Mouse (Mus musculus) stomach, embryonic 16.5 days (tissue): Measurements from ENCODE around the gene 0610010K14Rik. TPM values are rescaled to one million over a fixed set of nuclear protein-coding genes. Genes with fewer than 3 reads are reported as not detected.

Source experiments
- ATAC-seq: fragments of 200-750 bp; cut with Nextera tagmentation; 2 replicates; pipeline ENCODE4 v1.8.0; 2017; ENCODE audit warnings: moderate number of reproducible peaks, moderate TSS enrichment; ENCODE audit not compliant: insufficient read depth, low FRiP score
- H3K27ac ChIP-seq: fragments of 300-500 bp; sonication (generic); 2 replicates; pipeline ENCODE4 v1.5.1; 2014; ENCODE audit warnings: low read length
- H3K27me3 ChIP-seq: fragments of 300-500 bp; sonication (generic); 2 replicates; pipeline ENCODE4 v1.6.1; 2014; ENCODE audit warnings: low read length, control low read depth, mixed read lengths; ENCODE audit not compliant: control insufficient read depth, insufficient read depth
- H3K36me3 ChIP-seq: fragments of 300-500 bp; sonication (generic); 2 replicates; pipeline ENCODE4 v1.6.1; 2014; ENCODE audit warnings: low read length; ENCODE audit not compliant: control insufficient read depth, insufficient read depth
- H3K4me1 ChIP-seq: fragments of 300-500 bp; sonication (generic); 2 replicates; pipeline ENCODE4 v1.6.1; 2014; ENCODE audit warnings: low read length, control low read depth, mixed read lengths; ENCODE audit not compliant: control insufficient read depth, insufficient read depth
- H3K4me2 ChIP-seq: fragments of 300-500 bp; sonication (generic); 2 replicates; pipeline ENCODE4 v1.6.1; 2014; ENCODE audit warnings: low read depth, low read length, mixed read lengths
- H3K4me3 ChIP-seq: fragments of 300-500 bp; sonication (generic); replicated peaks from 2 replicates; pipeline ENCODE4 v1.5.1; 2014; ENCODE audit warnings: mild to moderate bottlenecking, low read length
- H3K9ac ChIP-seq: fragments of 300-500 bp; sonication (generic); 2 replicates; pipeline ENCODE4 v1.6.1; 2014; ENCODE audit warnings: low read length
- H3K9me3 ChIP-seq: fragments of 300-500 bp; sonication (generic); replicated peaks from 2 replicates; pipeline ENCODE4 v1.6.1; 2016; ENCODE audit warnings: low read length, control low read depth; ENCODE audit not compliant: control insufficient read depth
- WGBS: fragments of 180-500 bp; shearing (Covaris S2); extraction: QIAGEN DNeasy Blood & Tissue Kit; methylation state at CpG from one replicate; pipeline ENCODE4 v1.1.7; 2014; 5-methylcytosine and 5-hydroxymethylcytosine counted together
- polyA plus RNA-seq: library from polyadenylated mRNA; unstranded; fragments of >200 nt; fragmentation: Nextera tagmentation; extraction: Ambion mirVana; gene quantifications from 2 replicates; pipeline ENCODE4 v1.2.1, GENCODE M21; 2015

0610010K14Rik gene
- polyA plus RNA-seq, 1 experiment from 2014 or later = 132 TPM

GRCm38 (mm10) chr11:70214191-70214855 lies 23.4 kb downstream of the 0610010K14Rik start:
- peak overlapping the region; percentile 40 for H3K4me3 ChIP-seq
- H3K9me3 ChIP-seq = no peaks in the 10 kb centered on the region
- H3K9ac ChIP-seq = peak overlapping the region; percentile 66
- H3K27me3 ChIP-seq = peaks cover 37% of the 10 kb centered on the region
- no peak overlapping the region for H3K27ac ChIP-seq
- peak overlapping the region; percentile 54 for H3K4me2 ChIP-seq
- 0 out of 2 replicates have a peak, but pooled peaks have one; percentile 26 for ATAC-seq
- H3K4me1 ChIP-seq = peaks cover 3% of the 10 kb centered on the region; the same call in 1 of the 2 replicates
- no peaks in the 10 kb centered on the region for H3K36me3 ChIP-seq
- 2% methylated on average over 46 of the region's 46 CpGs for WGBS

- 7% methylated on average over 26 of the region's 26 CpGs for WGBS
- peak overlapping the region; percentile 54 for H3K4me2 ChIP-seq
- peaks cover 3% of the 10 kb centered on the region; the same call in 1 of the 2 replicates for H3K4me1 ChIP-seq
- no peak overlapping the region for H3K27ac ChIP-seq
- peak overlapping the region; percentile 40 for H3K4me3 ChIP-seq
- H3K36me3 ChIP-seq = no peaks in the 10 kb centered on the region
- no peaks in the 10 kb centered on the region for H3K9me3 ChIP-seq
- H3K27me3 ChIP-seq = peaks cover 37% of the 10 kb centered on the region
- peak; percentile 11; the same call in 1 of the 2 replicates for ATAC-seq
- H3K9ac ChIP-seq = peak overlapping the region; percentile 66
These were observed 24.0 kb downstream of the 0610010K14Rik start for GRCm38 (mm10) chr11:70213736-70214135.

- no peak for ATAC-seq
- Histone ChIP-seq H3K4me3 (no peak overlapping the region), H3K9me3 (no peaks in the 10 kb centered on the region), H3K36me3 (no peaks in the 10 kb centered on the region), H3K27ac (no peak overlapping the region), H3K4me1 (peaks cover 3% of the 10 kb centered on the region; the same call in 1 of the 2 replicates), H3K4me2 (0 out of 2 replicates have a peak overlapping the region, but pooled peaks have one; percentile 54), H3K27me3 (peaks cover 37% of the 10 kb centered on the region), H3K9ac (peak overlapping the region; percentile 49; the same call in 1 of the 2 replicates)
- WGBS = 7% methylated on average over 9 of the region's 9 CpGs
These were observed 24.8 kb downstream of the 0610010K14Rik start for GRCm38 (mm10) chr11:70212896-70213295.

GRCm38 (mm10) chr11:70212423-70212822 lies 25.3 kb downstream of the 0610010K14Rik start, which contains the start of gene Slc16a11:
Gene Slc16a11 (plus strand): TSS chr11:70212752.
- H3K9ac ChIP-seq = peak within 1 kb of the TSS; percentile 66
- WGBS = 50% methylated on average over 6 of the region's 6 CpGs
- H3K4me2 ChIP-seq = peak within 1 kb of the TSS; percentile 54
- H3K27me3 ChIP-seq = peaks cover 35% of the 10 kb centered on the region
- no peak within 1 kb of the TSS for H3K27ac ChIP-seq
- H3K36me3 ChIP-seq = no peaks in the 10 kb centered on the region
- peaks cover 3% of the 10 kb centered on the region; the same call in 1 of the 2 replicates for H3K4me1 ChIP-seq
- no peak for ATAC-seq
- peak within 1 kb of the TSS; percentile 40 for H3K4me3 ChIP-seq
- H3K9me3 ChIP-seq = no peaks in the 10 kb centered on the region

GRCm38 (mm10) chr11:70211972-70212371 lies 25.7 kb downstream of the 0610010K14Rik start:
- H3K4me2 ChIP-seq = no peak overlapping the region
- 79% methylated on average over 6 of the region's 6 CpGs for WGBS
- H3K27me3 ChIP-seq = peaks cover 32% of the 10 kb centered on the region
- no peaks in the 10 kb centered on the region for H3K9me3 ChIP-seq
- H3K36me3 ChIP-seq = no peaks in the 10 kb centered on the region
- H3K27ac ChIP-seq = no peak overlapping the region
- ATAC-seq = no peak
- peaks cover 3% of the 10 kb centered on the region; the same call in 1 of the 2 replicates for H3K4me1 ChIP-seq
- H3K9ac ChIP-seq = no peak overlapping the region
- H3K4me3 ChIP-seq = no peak overlapping the region

GRCm38 (mm10) chr11:70210681-70211080 lies 27.0 kb downstream of the 0610010K14Rik start:
- Histone ChIP-seq H3K9me3 (no peaks in the 10 kb centered on the region), H3K4me3 (no peak overlapping the region), H3K27me3 (peaks cover 28% of the 10 kb centered on the region), H3K4me2 (no peak overlapping the region), H3K27ac (no peak overlapping the region; the same call in 1 of the 2 replicates), H3K36me3 (no peaks in the 10 kb centered on the region), H3K4me1 (peaks cover 3% of the 10 kb centered on the region; the same call in 1 of the 2 replicates), H3K9ac (no peak overlapping the region)
- ATAC-seq = no peak
- WGBS = 69% methylated on average over 2 of the region's 2 CpGs

- 67% methylated on average over 5 of the region's 5 CpGs for WGBS
- Histone ChIP-seq H3K27me3 (peaks cover 10% of the 10 kb centered on the region; the same call in 1 of the 2 replicates), H3K9ac (no peak overlapping the region), H3K36me3 (no peaks in the 10 kb centered on the region), H3K4me3 (no peak overlapping the region), H3K4me2 (no peak overlapping the region), H3K4me1 (peaks cover 3% of the 10 kb centered on the region; the same call in 1 of the 2 replicates), H3K9me3 (no peaks in the 10 kb centered on the region), H3K27ac (no peak overlapping the region)
- no peak for ATAC-seq
These were observed 28.8 kb downstream of the 0610010K14Rik start for GRCm38 (mm10) chr11:70208778-70209388.

GRCm38 (mm10) chr11:70207283-70207682 lies 30.4 kb downstream of the 0610010K14Rik start:
- Histone ChIP-seq H3K27ac (no peak overlapping the region), H3K4me2 (no peak overlapping the region), H3K4me1 (no peaks in the 10 kb centered on the region), H3K9ac (no peak overlapping the region), H3K27me3 (no peaks in the 10 kb centered on the region), H3K4me3 (no peak overlapping the region), H3K9me3 (no peaks in the 10 kb centered on the region), H3K36me3 (no peaks in the 10 kb centered on the region)
- no peak for ATAC-seq
- 76% methylated on average over 7 of the region's 7 CpGs for WGBS

- no peak overlapping the region for H3K9ac ChIP-seq
- no peaks in the 10 kb centered on the region for H3K27me3 ChIP-seq
- H3K36me3 ChIP-seq = no peaks in the 10 kb centered on the region
- no peaks in the 10 kb centered on the region for H3K4me1 ChIP-seq
- no peak for ATAC-seq
- H3K4me2 ChIP-seq = no peak overlapping the region
- H3K27ac ChIP-seq = no peak overlapping the region
- 75% methylated on average over 2 of the region's 2 CpGs for WGBS
- H3K4me3 ChIP-seq = no peak overlapping the region
- no peaks in the 10 kb centered on the region for H3K9me3 ChIP-seq
These were observed 30.9 kb downstream of the 0610010K14Rik start for GRCm38 (mm10) chr11:70206801-70207200.
